Mouse (Mus musculus) megakaryocyte progenitor cell, adult 5-6 weeks (primary cell): ENCODE measurements around the gene Cib3. TPM values are rescaled to one million over a fixed set of nuclear protein-coding genes. Genes with fewer than 3 reads are reported as not detected.
A peak's percentile ranks its signal among the peaks of the same experiment; 100 is the strongest.

Experiments used
- ATAC-seq: replicated peaks from 2 replicates; pipeline ENCODE4 v1.8.0; 2016; ENCODE audit warnings: mild to moderate bottlenecking, moderate TSS enrichment, inconsistent platforms; ENCODE audit not compliant: poor library complexity
- total RNA-seq, 2 experiments: library from RNA; stranded (forward) in 1 of 2; stranded (reverse) in 1 of 2; fragments of 157-497, 149-512 nt in 1 of 2; fragments of 200-1000 nt in 1 of 2; gene quantifications; 2 replicates each; pipeline versions ENCODE4 v1.2.3 to v1.2.4; 2015 to 2017

Gene Cib3
- not detected in 2 replicates for total RNA-seq (2015)
- total RNA-seq (2017) = not detected in 2 replicates

DNA sequence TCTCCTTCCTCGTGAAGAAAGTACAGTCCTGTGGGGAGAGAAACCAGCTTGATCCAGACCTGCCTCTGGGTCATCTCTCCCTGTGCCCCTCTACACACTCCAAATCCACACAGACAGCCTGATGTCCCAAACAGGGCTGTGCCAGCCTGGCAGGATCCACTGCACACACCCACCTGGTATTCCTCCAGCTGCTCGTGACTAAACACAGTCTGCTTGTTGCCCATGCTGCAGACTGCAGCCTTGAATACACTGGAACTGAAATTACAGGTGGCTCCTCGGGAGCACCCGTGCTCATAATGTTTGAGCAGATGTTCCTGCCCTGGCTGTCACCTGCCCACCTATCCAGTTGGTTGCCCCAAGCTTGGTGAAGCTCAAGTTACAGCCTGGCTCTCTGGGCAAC lies at the start of gene Cib3:
Gene Cib3, minus strand, starts transcription at position 87 of the 400 bp plus-strand sequence.
- ATAC-seq = no peak

DNA sequence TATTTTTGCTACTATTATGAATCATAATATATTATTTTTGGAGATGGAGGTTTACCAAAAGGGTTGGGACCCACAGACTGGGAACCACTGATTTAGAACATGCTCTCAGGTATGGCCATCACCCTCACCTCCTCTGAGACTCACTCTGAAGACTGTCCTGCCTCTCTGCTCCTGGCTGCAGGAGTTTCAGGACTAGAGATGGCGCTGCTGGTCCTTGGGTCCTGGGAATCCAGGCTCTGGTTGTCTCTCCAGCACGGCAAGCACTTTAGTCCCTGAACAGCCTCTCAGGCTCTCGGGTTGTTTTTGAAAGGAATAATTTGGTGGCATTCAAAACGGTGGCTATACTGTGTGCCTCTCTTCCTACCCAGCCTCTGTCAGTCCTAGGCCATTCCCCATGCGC lies 49.2 kb upstream of the Cib3 start:
- no peak for ATAC-seq

DNA sequence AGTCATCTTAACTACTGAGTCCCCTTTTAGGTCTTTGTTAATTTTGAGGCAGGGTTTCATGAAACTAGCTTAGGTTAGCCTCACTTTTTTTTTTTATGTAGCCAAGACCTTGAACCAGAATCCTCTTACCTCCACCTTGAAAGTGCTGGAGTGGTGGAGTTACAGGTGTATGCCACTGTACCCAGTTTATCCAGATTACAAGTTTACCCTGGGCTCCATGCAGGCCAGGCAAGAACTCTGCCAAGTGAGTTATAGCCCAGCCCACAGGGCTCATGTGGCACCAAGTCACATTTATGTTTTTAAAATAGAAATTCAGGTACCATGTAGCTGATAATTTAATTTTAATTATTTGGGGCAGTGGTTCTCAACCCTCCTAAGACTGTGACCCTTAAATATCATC lies 48.8 kb upstream of the Cib3 start:
- no peak for ATAC-seq

DNA sequence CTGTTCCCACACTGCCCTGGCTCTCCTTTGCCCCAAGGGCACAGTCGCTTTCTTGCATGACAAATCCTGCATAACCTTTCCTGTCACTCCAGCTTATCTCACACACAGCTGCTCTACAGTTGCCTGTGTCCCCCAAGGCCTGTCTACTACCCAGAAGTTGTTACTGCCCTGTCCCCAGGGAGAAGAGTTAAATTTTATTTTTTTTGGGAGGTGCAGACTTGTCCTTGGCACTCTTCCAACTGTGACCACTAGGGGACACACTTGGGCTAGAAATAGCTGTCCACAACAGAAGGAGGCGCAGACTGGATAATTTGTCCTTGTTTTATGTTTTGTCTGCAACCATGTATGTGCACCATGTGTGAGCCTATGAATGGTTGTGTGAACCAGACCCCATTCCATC lies 48.4 kb upstream of the Cib3 start:
- peak; percentile 74 for ATAC-seq

DNA sequence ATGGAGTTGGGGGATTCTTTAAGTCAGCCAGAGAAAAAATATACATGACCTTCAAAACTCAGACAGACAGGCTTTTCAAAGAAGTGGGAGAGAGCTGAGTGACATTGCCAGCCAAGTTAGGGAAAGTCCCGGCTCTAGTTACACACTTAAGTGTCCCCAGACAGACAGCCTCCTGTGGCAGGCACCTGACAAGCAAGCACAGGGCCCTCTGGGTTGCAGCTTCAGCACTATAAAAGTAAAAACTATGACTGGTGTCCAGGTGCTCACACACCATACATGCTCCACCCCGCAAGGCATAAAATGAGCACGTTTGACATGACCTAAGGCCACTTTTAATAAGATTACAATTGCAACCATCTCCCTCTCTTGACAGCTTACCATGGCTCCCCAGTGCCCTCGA lies 47.9 kb upstream of the Cib3 start:
- ATAC-seq = no peak

DNA sequence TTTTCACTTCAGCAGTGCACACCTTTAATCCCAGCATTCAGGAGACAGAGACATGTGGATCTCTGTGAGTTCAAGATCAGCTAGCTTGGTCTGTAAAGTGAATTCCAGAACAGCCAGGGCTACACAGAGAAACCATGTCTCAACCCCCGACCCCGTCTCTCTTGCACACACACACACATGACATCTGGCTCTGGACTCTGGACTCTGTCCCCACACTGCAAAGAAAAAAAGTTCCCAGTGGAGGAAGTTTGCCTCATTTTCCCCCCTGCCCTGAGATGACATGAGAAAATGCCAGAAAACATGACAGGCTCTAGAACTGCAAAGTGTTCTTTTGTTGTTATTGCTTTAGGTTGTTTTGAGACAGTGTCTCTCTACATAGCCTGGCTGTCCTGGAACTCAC lies 47.2 kb upstream of the Cib3 start:
- no peak for ATAC-seq

DNA sequence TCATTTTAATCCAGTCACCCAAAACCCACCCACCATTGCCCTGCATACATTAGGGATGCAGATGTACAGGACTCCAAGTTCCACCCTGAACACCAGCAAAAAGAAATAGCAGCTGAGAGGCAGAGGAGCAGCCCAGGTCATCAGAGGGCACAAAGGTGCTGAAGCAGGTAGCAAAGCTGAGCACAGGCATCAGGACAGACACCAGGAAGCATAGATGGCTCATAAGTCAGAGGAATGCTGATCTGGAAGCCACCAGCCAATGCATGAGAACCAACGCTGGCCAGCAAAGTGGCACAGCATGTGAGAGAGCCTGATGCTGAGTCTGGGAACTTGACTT lies 45.2 kb upstream of the Cib3 start:
- no peak for ATAC-seq

DNA sequence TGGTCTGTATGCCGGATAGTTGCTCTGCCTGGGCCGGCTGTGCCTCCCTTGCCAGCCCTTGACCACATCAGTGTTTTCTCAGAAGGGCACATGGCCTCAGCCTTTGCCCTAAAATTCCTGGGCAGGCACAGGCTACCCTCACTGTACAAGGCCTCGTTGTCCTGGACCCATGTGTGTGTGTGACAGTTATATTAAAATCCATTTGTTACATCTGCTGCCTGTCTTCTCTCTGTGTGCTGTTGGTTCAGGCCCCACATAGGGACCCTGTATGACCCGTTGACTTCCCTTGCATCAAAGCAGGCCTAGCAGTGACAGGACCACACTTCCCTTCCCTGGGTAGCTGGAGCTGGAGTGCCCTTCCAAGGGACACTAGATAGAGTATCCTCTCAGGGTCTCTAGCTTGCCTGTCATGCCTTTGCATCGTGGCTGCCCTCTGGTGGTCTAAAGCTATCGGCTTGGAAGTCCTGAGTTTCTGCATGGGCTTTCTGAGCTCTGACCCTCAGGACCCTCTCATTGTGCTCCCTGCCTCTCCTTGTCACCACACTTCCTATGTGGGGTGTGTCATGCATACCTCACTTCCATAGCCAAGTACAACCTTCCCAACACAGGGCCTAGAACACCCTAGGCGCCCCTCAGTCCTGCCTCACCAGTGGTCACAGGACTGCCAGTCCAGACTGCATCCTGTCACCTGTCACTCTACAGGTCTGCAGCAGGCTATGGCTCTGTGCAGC lies 44.7 kb upstream of the Cib3 start:
- ATAC-seq = peak; percentile 71

DNA sequence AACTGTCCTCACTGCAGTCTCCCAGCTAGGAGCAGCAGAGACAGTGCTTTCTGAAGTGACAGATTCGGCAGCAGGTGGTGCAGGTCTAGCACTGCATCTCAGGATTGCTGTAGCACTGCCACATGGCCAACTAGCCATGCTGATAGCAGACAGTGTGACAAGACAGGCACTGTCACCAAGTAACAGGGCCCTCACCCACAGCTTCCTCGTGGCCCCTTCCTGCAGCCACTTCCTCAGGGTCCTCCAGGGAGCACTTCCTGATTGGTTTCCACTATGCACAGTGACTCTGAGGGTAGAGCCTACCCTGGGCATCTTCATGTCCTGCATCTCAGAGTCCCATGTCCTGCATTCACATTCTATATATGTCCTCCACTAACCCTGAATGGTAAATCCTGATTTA lies 32.0 kb upstream of the Cib3 start:
- peak; percentile 7; the same call in 1 of the 2 replicates for ATAC-seq

DNA sequence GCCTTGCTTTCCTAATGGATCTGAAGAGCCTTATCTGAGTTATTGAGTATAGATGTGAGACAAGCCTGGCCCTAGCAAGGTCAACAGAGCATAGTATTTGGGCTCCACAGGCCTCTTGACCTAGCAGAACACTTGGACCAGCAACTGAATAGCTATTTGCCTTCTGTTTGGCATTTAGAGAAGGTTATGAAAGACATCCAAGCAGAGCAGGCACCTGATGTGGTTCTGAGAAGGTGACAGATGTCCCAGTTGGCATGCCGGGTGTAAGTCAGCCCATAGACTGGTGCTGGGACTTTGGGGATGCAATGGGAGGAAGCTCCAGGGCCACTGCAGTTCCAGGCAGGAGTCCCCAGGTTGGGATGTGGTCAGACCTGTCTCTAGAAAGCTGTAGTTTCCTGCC lies 29.6 kb upstream of the Cib3 start:
- ATAC-seq = no peak

DNA sequence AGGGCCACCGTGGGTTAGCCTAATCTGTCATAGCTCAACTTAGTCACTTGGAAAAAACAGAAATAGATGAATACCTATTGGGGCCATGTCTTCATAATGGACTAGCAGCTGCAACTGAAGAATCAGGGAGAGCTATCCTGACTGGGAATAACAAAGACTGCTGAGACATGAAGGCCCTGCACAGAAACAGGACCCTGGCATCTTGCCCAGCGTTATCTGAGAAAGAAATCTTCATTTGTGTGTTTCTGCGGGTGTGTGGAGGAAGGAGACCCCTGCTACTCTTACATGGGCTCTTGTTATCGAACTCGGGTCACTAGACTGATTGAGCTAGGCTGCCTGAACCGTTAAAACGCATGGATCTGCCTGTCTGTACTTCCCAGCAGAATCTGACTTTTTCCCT lies 28.3 kb upstream of the Cib3 start:
- no peak for ATAC-seq

DNA sequence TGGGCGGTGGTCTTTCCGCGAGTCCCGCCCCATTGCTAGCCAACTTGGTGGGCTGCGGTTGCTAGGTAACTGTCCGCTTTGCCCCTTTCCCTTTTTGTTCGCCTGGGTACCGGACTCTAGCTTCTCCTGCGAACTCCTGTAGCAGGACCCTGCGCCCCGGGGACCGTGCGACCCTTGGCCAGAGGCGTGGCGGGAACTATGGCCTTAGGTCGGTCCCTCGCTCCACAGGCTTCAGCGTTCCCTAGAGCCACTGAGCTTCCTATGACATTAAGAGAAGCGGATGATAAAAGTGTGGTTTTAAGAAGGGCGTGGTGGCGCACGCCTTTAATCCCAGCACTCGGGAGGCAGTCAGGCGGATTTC lies 27.7 kb upstream of the Cib3 start:
- peak; percentile 7 for ATAC-seq

DNA sequence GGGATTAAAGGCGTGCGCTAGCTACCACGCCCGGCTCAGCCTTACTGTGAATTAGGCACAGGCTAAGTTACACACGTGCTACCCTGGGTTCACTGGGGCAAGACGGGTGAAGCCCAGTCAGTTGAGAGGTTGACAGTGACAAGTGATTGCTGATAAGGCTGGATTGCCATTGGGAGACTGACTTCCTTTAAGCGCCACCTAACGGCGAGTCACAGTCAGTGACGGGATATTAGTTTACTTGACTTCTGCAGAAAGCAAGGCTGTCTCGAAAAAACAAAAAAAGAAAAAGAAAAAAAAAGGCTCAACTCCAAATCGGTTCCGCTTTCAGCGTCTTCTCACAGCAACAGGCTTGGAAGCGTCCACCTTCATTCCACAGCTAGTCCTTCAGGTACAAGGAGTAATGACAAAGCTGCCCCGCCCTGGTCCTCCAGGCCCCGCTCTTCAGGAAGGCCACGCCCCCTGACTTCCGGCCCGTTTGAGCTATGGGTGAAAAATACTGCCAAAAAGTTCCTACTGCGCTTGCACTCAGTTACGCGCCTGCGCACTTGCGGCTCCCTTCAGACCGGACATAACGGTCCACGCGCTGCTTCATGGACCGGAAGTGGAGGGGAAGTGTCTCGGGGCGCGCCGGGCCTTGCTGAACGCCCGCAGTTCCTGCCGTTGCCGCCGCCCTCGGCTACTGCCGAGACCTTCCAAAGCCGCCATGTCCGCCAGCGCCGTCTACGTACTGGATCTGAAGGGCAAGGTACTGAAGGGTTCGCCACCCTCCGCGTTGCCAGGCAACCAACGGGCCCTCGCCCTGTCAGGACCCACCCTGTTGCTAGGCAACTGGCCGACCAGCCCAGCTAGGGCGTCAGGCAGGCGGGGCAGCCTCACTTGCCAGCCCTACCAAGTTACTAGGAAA lies 27.1 kb upstream of the Cib3 start, which contains the start of gene Ap1m1:
Gene Ap1m1, plus strand, starts transcription at position 520 of the 904 bp plus-strand sequence.
- peak; percentile 87 for ATAC-seq

DNA sequence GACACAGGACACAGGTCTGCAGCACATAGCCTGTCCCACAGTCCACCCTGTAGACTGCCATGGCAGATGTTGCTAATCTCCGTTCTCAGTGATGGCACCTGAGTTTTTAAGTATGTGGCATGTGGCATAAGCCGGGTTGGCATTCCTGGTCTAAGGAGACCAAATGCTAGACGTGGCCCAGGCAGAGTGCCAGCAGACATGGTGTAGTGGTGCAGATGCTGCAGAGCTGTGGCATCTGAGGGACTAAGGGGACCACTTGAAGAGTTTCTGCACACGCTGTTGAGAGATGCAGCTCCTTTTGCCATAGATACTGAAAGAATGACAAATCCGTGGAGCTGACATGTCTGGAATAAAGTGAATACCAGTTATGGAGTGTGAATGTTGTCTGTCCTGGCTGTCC lies 10.0 kb upstream of the Cib3 start:
- ATAC-seq = no peak

DNA sequence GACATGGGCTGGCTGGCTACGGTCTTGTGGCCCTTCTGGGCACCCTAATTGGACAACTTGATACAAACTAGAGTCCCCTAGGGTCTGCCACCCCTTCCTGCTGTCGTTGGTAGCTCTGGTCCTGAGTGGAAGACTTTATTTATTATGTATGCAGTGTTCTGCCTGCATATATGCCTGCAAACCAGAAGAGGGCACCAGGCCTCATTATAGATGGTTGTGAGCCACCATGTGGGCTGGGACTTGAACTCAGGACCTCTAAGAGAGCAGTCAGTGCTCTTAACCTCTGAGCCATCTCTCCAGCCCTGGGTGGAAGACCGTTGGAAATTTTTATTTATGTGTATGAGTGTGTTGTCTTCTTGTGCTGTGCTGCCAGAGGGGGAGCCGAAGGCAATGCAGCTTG lies 8.1 kb upstream of the Cib3 start:
- no peak; the same call in 1 of the 2 replicates for ATAC-seq

DNA sequence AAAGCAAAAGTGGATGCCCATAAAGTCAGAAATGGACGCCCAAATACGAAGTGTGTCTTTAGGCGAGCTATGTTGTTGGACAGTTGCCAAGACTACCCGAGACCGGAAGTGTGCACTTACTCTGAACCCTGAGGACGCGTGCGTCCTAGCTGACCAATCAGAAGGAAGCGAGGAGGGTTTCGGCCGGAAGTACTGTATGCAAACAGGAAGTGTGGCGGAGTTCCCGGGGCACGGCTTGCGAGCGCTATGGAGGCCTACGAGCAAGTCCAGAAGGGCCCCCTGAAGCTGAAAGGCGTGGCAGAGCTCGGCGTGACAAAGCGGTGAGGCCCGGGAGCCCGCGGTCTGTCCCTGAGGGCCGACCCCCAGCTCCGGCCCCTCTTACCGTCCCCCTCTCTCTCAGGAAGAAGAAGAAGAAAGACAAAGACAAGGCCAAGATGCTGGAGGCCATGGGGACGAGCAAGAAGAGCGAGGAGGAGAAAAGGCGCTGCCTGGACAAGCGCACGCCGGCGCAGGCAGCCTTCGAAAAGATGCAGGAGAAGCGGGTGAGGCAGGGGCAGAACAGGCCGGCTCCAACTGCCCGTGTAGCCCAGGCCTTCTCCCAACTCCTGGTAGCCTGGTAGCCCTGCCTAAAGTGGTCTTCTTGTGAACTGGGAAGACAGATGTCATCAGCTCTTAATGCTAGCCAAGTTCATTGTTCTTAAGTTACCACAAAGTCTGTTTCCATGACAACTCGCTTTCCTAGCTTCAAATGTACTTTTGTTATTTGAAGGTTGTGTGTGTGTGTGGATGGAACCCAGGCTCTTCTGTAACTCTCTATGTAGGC lies 7.1 kb upstream of the Cib3 start, which contains the start of gene Fam32a:
Gene Fam32a, plus strand, starts transcription at position 190 of the 823 bp plus-strand sequence.
- ATAC-seq = peak; percentile 94

DNA sequence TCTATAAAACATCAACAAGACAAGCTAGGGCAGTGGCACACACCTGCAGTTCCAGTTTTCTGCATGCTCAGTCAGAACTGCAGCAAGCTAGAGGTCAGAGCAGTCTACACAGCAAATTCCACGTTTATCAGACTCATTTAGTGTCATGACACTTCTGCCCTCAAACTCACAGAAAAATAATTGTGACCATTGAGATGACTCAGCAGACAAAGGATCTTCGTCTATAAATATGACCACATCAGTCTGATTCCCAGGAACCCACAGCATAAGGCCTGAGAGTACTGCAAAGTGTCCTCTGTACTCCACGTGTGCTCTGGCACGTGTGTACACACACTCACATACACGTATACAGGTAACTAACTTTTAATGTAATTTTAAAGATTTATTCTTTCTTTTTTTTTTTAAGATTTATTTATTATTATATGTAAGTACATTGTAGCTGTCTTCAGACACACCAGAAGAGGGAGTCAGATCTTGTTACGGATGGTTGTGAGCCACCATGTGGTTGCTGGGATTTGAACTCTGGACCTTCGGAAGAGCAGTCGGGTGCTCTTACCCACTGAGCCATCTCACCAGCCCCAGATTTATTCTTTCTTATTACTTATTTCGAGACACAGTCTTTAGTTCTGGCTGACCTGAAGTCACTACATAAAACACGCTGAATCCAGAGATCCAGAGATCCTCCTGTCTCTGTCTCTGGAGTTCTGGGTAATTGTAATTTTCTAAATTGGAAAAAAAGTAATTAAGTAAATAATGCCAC lies 6.3 kb upstream of the Cib3 start:
- no peak for ATAC-seq

DNA sequence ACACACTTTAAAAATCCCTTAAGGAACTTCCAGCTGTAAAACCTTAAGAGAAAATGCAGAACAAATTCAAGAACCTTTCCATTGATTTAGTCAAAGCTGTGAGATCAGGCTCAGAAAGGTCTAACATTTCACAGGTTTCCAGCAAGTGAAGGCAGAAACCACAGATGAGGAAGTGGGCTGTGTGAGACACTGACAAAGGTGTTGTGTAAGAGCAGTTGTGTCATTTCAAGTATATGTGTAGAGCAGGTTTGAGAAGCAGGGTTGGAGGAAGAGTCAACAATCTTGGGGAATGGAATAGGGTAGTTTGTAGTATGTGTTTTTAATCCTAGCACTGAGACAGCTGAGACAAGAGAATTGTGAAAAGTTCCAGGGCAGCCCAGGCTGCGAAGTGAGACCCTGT lies 3.2 kb upstream of the Cib3 start:
- peak; percentile 75 for ATAC-seq

DNA sequence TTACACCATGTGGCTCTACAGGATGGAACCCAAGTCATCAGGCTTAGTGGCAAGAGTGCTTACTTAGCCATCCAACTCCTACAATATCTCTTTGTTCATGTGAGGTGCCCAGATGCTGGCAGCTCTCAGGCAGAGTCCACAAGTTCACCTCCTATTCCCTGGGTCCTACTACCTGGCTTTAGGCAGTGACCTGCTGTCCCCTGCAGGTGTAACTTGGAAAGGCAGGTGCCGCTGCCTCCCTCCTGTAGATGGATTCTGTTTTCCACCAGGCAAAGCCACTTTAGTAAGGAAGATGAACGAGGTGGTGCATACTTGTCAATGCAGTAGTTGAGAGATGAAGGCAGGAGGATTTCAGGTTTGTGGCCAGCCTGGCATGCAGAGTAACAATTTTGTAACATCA lies 2.4 kb upstream of the Cib3 start:
- 0 out of 2 replicates have a peak, but pooled peaks have one; percentile 12 for ATAC-seq

DNA sequence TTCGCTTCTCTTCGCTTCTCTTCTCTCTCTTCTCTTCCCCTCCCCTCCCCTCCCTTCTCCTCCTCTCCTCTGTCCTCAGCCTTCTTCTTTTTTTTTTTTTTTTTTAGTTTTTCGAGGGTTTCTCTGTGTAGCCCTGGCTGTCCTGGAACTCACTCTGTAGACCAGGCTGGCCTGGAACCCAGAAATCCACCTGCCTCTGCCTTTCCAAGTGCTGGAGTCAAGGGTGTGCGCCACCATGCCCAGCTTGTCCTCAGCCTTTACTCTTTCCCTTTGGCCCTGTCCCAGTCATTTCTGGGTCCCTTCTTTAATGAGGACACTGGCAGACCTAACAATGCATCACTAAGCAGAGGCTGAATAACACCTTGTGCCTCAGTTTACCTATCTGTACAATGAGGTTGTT lies 899 bp upstream of the Cib3 start, which contains the start of gene Gm11034:
Gene Gm11034, minus strand, starts transcription at position 101 of the 400 bp plus-strand sequence.
- ATAC-seq = no peak
